26 mouse cellular contexts compared by ENCODE assay signal in genomic region chr14:56832147-56832546, GRCm38 (mm10). TPM values are rescaled to one million over a fixed set of nuclear protein-coding genes. Genes with fewer than 3 reads are reported as not detected.
DNase-seq lines count a peak whose midpoint lies in the region; ATAC-seq lines count a peak whose summit lies in the region.
"Had no signal": no experiment of that assay in that cellular context is flagged by ENCODE, and none has a peak within 500 bp of the region (broad histone marks: within the 10 kb centered on the region; RNA-seq: fewer than 3 reads in every experiment).

No protein-coding gene starts in this region.

- H3K4me2 ChIP-seq in limb, embryonic 12.5 days, result no peak overlapping the region
- H3K4me2 ChIP-seq in lung, embryonic 15.5 days, result no peak overlapping the region
- H3K4me2 ChIP-seq in stomach, embryonic 16.5 days (ENCODE audit: low read depth, low read length), result no peak overlapping the region
- H3K4me2 ChIP-seq: embryonic facial prominence, embryonic 12.5 days; forebrain, embryonic 12.5 days; heart, embryonic 15.5 days; midbrain, embryonic 13.5 days had no signal

- H3K9ac ChIP-seq in limb, embryonic 12.5 days (replicated peaks), result no peak overlapping the region
- H3K9ac ChIP-seq in lung, embryonic 15.5 days, result no peak overlapping the region
- H3K9ac ChIP-seq in stomach, embryonic 16.5 days (ENCODE audit: low read length), result no peak overlapping the region
- H3K9ac ChIP-seq: embryonic facial prominence, embryonic 12.5 days; forebrain, embryonic 12.5 days; heart, embryonic 15.5 days; midbrain, embryonic 13.5 days had no signal

- no peak; the same call in 1 of the 2 replicates for ATAC-seq in limb, embryonic 12.5 days (ENCODE audit: insufficient number of reproducible peaks, insufficient read depth, low FRiP score, low TSS enrichment, low read depth)
- 0 out of 2 replicates have a peak, but pooled peaks have one; percentile 52 for ATAC-seq in lung, embryonic 15.5 days (ENCODE audit: borderline replicate concordance, extremely low read depth, low FRiP score, low TSS enrichment)
- peak; percentile 66; the same call in 1 of the 2 replicates for ATAC-seq in stomach, embryonic 16.5 days (ENCODE audit: insufficient read depth, low FRiP score)
- no peak for ATAC-seq in granulocyte monocyte progenitor cell, adult 5-6 weeks (replicated peaks; ENCODE audit: poor library complexity, severe bottlenecking)
- ATAC-seq: hindbrain, embryonic 16.5 days; midbrain, embryonic 13.5 days; Patski had no signal

- peaks cover 13% of the 10 kb centered on the region for H3K4me1 ChIP-seq in limb, embryonic 12.5 days (replicated peaks)
- no peaks in the 10 kb centered on the region for H3K4me1 ChIP-seq in limb, embryonic 10.5 days
- H3K4me1 ChIP-seq in lung, embryonic 15.5 days, result peaks cover 9% of the 10 kb centered on the region; the same call in 1 of the 2 replicates
- H3K4me1 ChIP-seq in stomach, embryonic 16.5 days (ENCODE audit: control insufficient read depth, insufficient read depth, low read length), result no peaks in the 10 kb centered on the region
- H3K4me1 ChIP-seq: embryonic facial prominence, embryonic 12.5 days; forebrain, embryonic 12.5 days; megakaryocyte, embryonic 14.5 days; midbrain, embryonic 13.5 days had no signal

- no peak for DNase-seq in limb, embryonic 10.5 days (ENCODE audit: low spot score)
- DNase-seq in 3T3-L1 (ENCODE audit: low read depth, low spot score), result peak; percentile 48
- DNase-seq in heart, adult 9 months (ENCODE audit: low spot score in 2 of 2), result no peak
- DNase-seq: adrenal gland, adult 8-10 months; B cell, adult 2 months; cerebellum, adult 11-12 months; cerebellum, postnatal 10 days; gastrocnemius, postnatal 36 days; kidney, adult 18-20 months; kidney, postnatal 4 days; right cerebral cortex, postnatal 14 days had no signal

- WGBS in limb, embryonic 12.5 days, result 84% methylated on average over 3 of the region's 3 CpGs
- 95% methylated on average over 3 of the region's 3 CpGs for WGBS in limb, embryonic 10.5 days
- WGBS in lung, embryonic 15.5 days, result 80% methylated on average over 3 of the region's 3 CpGs
- 70% methylated on average over 3 of the region's 3 CpGs for WGBS in stomach, embryonic 16.5 days

- H3K36me3 ChIP-seq in limb, embryonic 12.5 days, result no peaks in the 10 kb centered on the region
- no peaks in the 10 kb centered on the region for H3K36me3 ChIP-seq in limb, embryonic 10.5 days
- no peaks in the 10 kb centered on the region for H3K36me3 ChIP-seq in lung, embryonic 15.5 days
- H3K36me3 ChIP-seq in stomach, embryonic 16.5 days (ENCODE audit: control insufficient read depth, insufficient read depth, low read length), result no peaks in the 10 kb centered on the region
- H3K36me3 ChIP-seq: embryonic facial prominence, embryonic 12.5 days; forebrain, embryonic 12.5 days; G1E; heart, embryonic 15.5 days; midbrain, embryonic 13.5 days had no signal

- no peaks in the 10 kb centered on the region for H3K27me3 ChIP-seq in limb, embryonic 12.5 days
- H3K27me3 ChIP-seq in limb, embryonic 10.5 days (ENCODE audit: low read depth, poor library complexity, severe bottlenecking), result no peaks in the 10 kb centered on the region
- H3K27me3 ChIP-seq in lung, embryonic 15.5 days, result no peaks in the 10 kb centered on the region
- H3K27me3 ChIP-seq in stomach, embryonic 16.5 days (ENCODE audit: control insufficient read depth, insufficient read depth, low read length), result no peaks in the 10 kb centered on the region
- H3K27me3 ChIP-seq: CH12.LX; embryonic facial prominence, embryonic 12.5 days; forebrain, embryonic 12.5 days; heart, embryonic 15.5 days; megakaryocyte, embryonic 14.5 days; midbrain, embryonic 13.5 days had no signal

- H3K9me3 ChIP-seq in limb, embryonic 12.5 days, result 0 out of 2 replicates have a peak, but pooled peaks cover 10% of the 10 kb centered on the region
- H3K9me3 ChIP-seq in limb, embryonic 10.5 days (replicated peaks), result no peaks in the 10 kb centered on the region
- H3K9me3 ChIP-seq in lung, embryonic 15.5 days, result no peaks in the 10 kb centered on the region
- H3K9me3 ChIP-seq in stomach, embryonic 16.5 days (replicated peaks; ENCODE audit: control insufficient read depth, low read length), result no peaks in the 10 kb centered on the region
- H3K9me3 ChIP-seq: embryonic facial prominence, embryonic 12.5 days; forebrain, embryonic 12.5 days; heart, embryonic 15.5 days had no signal

- H3K27ac ChIP-seq in limb, embryonic 12.5 days, result peak overlapping the region; percentile 62; the same call in 1 of the 2 replicates
- H3K27ac ChIP-seq in limb, embryonic 10.5 days, result no peak overlapping the region
- H3K27ac ChIP-seq in lung, embryonic 15.5 days, result peak overlapping the region; percentile 77
- no peak overlapping the region for H3K27ac ChIP-seq in stomach, embryonic 16.5 days (ENCODE audit: low read length)
- H3K27ac ChIP-seq: embryonic facial prominence, embryonic 12.5 days; forebrain, embryonic 12.5 days; heart, embryonic 15.5 days; left cerebral cortex, adult 2 months; midbrain, embryonic 13.5 days had no signal

- no peak overlapping the region for H3K4me3 ChIP-seq in limb, embryonic 12.5 days (replicated peaks)
- H3K4me3 ChIP-seq in limb, embryonic 10.5 days, result no peak overlapping the region
- H3K4me3 ChIP-seq in lung, embryonic 15.5 days, result no peak overlapping the region
- H3K4me3 ChIP-seq in stomach, embryonic 16.5 days (replicated peaks; ENCODE audit: low read length), result no peak overlapping the region
- H3K4me3 ChIP-seq: embryonic facial prominence, embryonic 12.5 days; erythroblast, embryonic 14.5 days; forebrain, embryonic 12.5 days; heart, embryonic 15.5 days; left cerebral cortex, adult 2 months; megakaryocyte, embryonic 14.5 days; midbrain, embryonic 13.5 days had no signal

RNA-seq across cellular contexts. Expression of gene Zmym5, which starts 20.6 kb away (rescaled TPM):
- polyA plus RNA-seq in limb, embryonic 12.5 days (2016; fragmentation: Nextera tagmentation; extraction: Ambion mirVana), result 33.8 and 34.5 TPM in 2 replicates
- polyA plus RNA-seq in limb, embryonic 10.5 days (2016; fragmentation: Nextera tagmentation; extraction: Ambion mirVana), result 22.0 and 27.9 TPM in 2 replicates
- 24.6 and 26.3 TPM in 2 replicates for polyA plus RNA-seq in lung, embryonic 15.5 days (2015; fragmentation: Nextera tagmentation; extraction: Ambion mirVana)
- 23.6 and 26.2 TPM in 2 replicates for polyA plus RNA-seq in stomach, embryonic 16.5 days (2015; fragmentation: Nextera tagmentation; extraction: Ambion mirVana)
- 13.8 and 19.3 TPM in 2 replicates for total RNA-seq in granulocyte monocyte progenitor cell, adult 5-6 weeks (2014; fragmentation: Nextera tagmentation)
- 14.6 and 17.2 TPM in 2 replicates for total RNA-seq in granulocyte monocyte progenitor cell, adult 5-6 weeks (2017)

RNA-seq across cellular contexts. Expression of gene Pspc1, which starts 54.0 kb away (rescaled TPM):
- polyA plus RNA-seq in limb, embryonic 12.5 days (2016; fragmentation: Nextera tagmentation; extraction: Ambion mirVana), result 49.9 and 54.2 TPM in 2 replicates
- 37.0 and 42.6 TPM in 2 replicates for polyA plus RNA-seq in limb, embryonic 10.5 days (2016; fragmentation: Nextera tagmentation; extraction: Ambion mirVana)
- polyA plus RNA-seq in lung, embryonic 15.5 days (2015; fragmentation: Nextera tagmentation; extraction: Ambion mirVana), result 25.5 and 26.0 TPM in 2 replicates
- polyA plus RNA-seq in stomach, embryonic 16.5 days (2015; fragmentation: Nextera tagmentation; extraction: Ambion mirVana), result 18.3 and 21.5 TPM in 2 replicates
- 45.1 and 58.0 TPM in 2 replicates for total RNA-seq in granulocyte monocyte progenitor cell, adult 5-6 weeks (2014; fragmentation: Nextera tagmentation)
- total RNA-seq in granulocyte monocyte progenitor cell, adult 5-6 weeks (2017), result 109 and 184 TPM in 2 replicates

RNA-seq across cellular contexts. Expression of gene Zmym2, which starts 54.3 kb away (rescaled TPM):
- polyA plus RNA-seq in limb, embryonic 12.5 days (2016; fragmentation: Nextera tagmentation; extraction: Ambion mirVana), result 70.3 and 75.9 TPM in 2 replicates
- polyA plus RNA-seq in limb, embryonic 10.5 days (2016; fragmentation: Nextera tagmentation; extraction: Ambion mirVana), result 49.9 and 66.7 TPM in 2 replicates
- 39.1 and 41.0 TPM in 2 replicates for polyA plus RNA-seq in lung, embryonic 15.5 days (2015; fragmentation: Nextera tagmentation; extraction: Ambion mirVana)
- 40.1 and 40.2 TPM in 2 replicates for polyA plus RNA-seq in stomach, embryonic 16.5 days (2015; fragmentation: Nextera tagmentation; extraction: Ambion mirVana)
- total RNA-seq in granulocyte monocyte progenitor cell, adult 5-6 weeks (2014; fragmentation: Nextera tagmentation), result 58.6 and 64.5 TPM in 2 replicates
- 31.7 and 33.8 TPM in 2 replicates for total RNA-seq in granulocyte monocyte progenitor cell, adult 5-6 weeks (2017)

Comparison
In these comparisons a context has a peak if more than half of its experiments do, and no peak if none do; other contexts are left out.
1. H3K27ac ChIP-seq: peak in limb, embryonic 12.5 days (single experiment) and lung, embryonic 15.5 days (single experiment); none in limb, embryonic 10.5 days (single experiment) and stomach, embryonic 16.5 days (single experiment).
2. ATAC-seq: peak in lung, embryonic 15.5 days (single experiment) and stomach, embryonic 16.5 days (single experiment); none in limb, embryonic 12.5 days (single experiment) and granulocyte monocyte progenitor cell, adult 5-6 weeks (single experiment).